9 mouse cellular contexts compared by ENCODE assay signal in the genomic region with DNA sequence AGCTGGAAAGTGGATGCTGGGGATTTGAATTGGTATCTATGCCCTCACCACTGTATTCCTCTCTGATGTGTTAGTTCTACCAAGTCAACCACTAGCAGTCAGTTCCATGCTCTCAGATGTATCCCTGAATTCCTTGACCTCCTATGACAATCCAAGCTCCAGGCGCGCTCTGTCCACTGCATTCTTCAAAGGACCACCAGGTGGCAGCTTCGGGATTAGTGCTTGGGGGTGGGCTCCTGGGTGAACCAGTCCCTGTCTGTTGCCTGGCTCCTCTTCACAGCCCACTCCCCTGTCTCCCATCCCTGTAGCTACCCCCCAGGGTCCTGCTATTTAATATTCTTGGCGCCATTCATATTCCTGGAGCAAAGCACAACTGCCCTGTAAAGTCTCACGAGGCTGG. TPM values are rescaled to one million over a fixed set of nuclear protein-coding genes. Genes with fewer than 3 reads are reported as not detected.
DNase-seq lines count a peak whose midpoint lies in the region; ATAC-seq lines count a peak whose summit lies in the region.
"Had no signal": no experiment of that assay in that cellular context is flagged by ENCODE, and none has a peak within 500 bp of the region (broad histone marks: within the 10 kb centered on the region; RNA-seq: fewer than 3 reads in every experiment).

No protein-coding gene starts in this region.

- no peaks in the 10 kb centered on the region for H3K36me3 ChIP-seq in liver, embryonic 12.5 days
- H3K36me3 ChIP-seq: liver, embryonic 13.5 days had no signal

- WGBS in liver, embryonic 12.5 days (ENCODE audit: insufficient replicate concordance), result 11% methylated on average over 5 of the region's 5 CpGs

- no peaks in the 10 kb centered on the region for H3K9me3 ChIP-seq in liver, embryonic 12.5 days (replicated peaks)
- H3K9me3 ChIP-seq: liver, embryonic 13.5 days had no signal

- H3K4me1 ChIP-seq in liver, embryonic 12.5 days, result peaks cover 39% of the 10 kb centered on the region

- ATAC-seq in liver, embryonic 12.5 days, result no peak

- no peak overlapping the region for H3K9ac ChIP-seq in liver, embryonic 12.5 days
- H3K9ac ChIP-seq: liver, embryonic 13.5 days had no signal

- H3K4me3 ChIP-seq in liver, embryonic 12.5 days, result no peak overlapping the region
- H3K4me3 ChIP-seq: liver, embryonic 13.5 days had no signal

- no peak overlapping the region for H3K27ac ChIP-seq in liver, embryonic 12.5 days
- H3K27ac ChIP-seq: liver, embryonic 13.5 days had no signal

- peak; percentile 52 to 72 for DNase-seq in cerebellum, postnatal 25 days
- no peak for DNase-seq in cerebellum, adult 11-12 months
- DNase-seq in liver, result peak; percentile 40
- DNase-seq in NIH3T3 (ENCODE audit: low read depth), result peak; percentile 70
- DNase-seq in kidney, postnatal 25 days, result peak; percentile 44 to 62
- DNase-seq in thymus, postnatal 25 days, result peak; percentile 31
- DNase-seq in urinary bladder, postnatal 14 days (ENCODE audit: low spot score), result no peak
- DNase-seq: liver, embryonic 13.5 days had no signal

- no peak overlapping the region for H3K4me2 ChIP-seq in liver, embryonic 12.5 days
- H3K4me2 ChIP-seq: liver, embryonic 13.5 days had no signal

- H3K27me3 ChIP-seq in liver, embryonic 12.5 days (replicated peaks), result peaks cover 49% of the 10 kb centered on the region

RNA-seq across cellular contexts. Expression of a gene that starts 1.5 kb away (rescaled TPM):
- 1.5 and 1.6 TPM in 2 replicates for polyA plus RNA-seq in liver, embryonic 12.5 days (2016; fragmentation: Nextera tagmentation; extraction: Ambion mirVana)

Comparison
In these comparisons a context has a peak if more than half of its experiments do, and no peak if none do; other contexts are left out.
1. DNase-seq: peak in cerebellum, postnatal 25 days (2 of 2), liver (single experiment), NIH3T3 (single experiment), kidney, postnatal 25 days (2 of 2) and thymus, postnatal 25 days (single experiment); none in cerebellum, adult 11-12 months (single experiment) and urinary bladder, postnatal 14 days (single experiment).